Mouse (Mus musculus): ENCODE measurements around the gene Pde1a. TPM values are rescaled to one million over a fixed set of nuclear protein-coding genes. Genes with fewer than 3 reads are reported as not detected.

Pde1a gene
- total and polyA plus RNA-seq, 2 experiments from 2014 or later, result 13.2 to 17.0 TPM

DNA sequence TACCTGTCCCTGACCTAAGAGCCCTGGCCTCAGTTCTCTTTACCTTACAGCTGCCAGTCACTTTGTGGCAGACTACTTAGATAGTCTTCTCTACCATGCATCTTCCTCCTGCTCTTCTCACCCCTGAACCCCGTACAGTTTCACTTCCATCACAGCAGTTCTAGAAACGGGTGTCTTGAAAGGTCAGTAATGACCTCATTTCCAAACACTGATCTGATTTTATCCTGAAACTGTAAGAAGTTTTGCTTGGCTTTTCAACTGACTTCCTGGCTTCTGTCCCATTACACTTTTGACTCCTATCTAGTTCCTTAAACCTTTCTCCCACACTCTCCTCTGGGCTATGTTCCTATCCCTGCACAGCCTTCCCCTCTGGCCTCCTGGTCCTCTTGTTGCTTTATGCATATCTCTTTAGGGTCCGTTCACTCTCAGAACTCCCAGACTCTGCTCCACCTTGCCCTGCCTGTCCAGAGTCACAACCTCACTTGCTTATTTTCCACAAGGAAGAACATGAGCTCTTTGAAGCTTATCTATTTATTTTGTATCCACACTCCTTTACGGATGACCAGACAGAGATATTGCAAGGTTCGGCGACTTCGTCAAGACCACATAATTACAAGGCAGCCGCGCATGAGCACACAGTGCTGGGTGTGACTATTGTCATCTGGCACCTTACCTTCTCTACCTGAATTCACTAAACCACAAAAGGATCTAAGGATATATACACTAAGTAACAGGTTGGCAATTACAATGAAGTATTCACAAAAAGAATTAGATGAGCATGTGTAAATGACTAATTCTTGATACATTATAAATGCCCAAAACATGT, 162.4 kb downstream of the Pde1a start:
- Histone ChIP-seq H3K4me3 (ENCODE audit: low read depth, low read length) (no peak overlapping the region), H3K9ac (replicated peaks; ENCODE audit: low read length, poor library complexity, severe bottlenecking) (no peak overlapping the region), H3K27ac (ENCODE audit: low read depth, low read length) (no peak overlapping the region), H3K27me3 (ENCODE audit: insufficient read depth, low read length) (no peaks in the 10 kb centered on the region), H3K9me3 (ENCODE audit: low read length) (no peaks in the 10 kb centered on the region), H3K4me1 (ENCODE audit: insufficient read depth, low read length) (no peaks in the 10 kb centered on the region), H3K36me3 (ENCODE audit: insufficient read depth, low read length) (no peaks in the 10 kb centered on the region), H3K4me2 (ENCODE audit: low read depth, low read length, poor library complexity, severe bottlenecking) (no peak overlapping the region)
- WGBS, result 79% methylated on average over 9 of the region's 9 CpGs
- DNase-seq (ENCODE audit: low spot score) (no peak), ATAC-seq (ENCODE audit: low FRiP score) (no peak)
- TF ChIP-seq CTCF (IDR thresholded peaks at IDR 0.05), result no peak

DNA sequence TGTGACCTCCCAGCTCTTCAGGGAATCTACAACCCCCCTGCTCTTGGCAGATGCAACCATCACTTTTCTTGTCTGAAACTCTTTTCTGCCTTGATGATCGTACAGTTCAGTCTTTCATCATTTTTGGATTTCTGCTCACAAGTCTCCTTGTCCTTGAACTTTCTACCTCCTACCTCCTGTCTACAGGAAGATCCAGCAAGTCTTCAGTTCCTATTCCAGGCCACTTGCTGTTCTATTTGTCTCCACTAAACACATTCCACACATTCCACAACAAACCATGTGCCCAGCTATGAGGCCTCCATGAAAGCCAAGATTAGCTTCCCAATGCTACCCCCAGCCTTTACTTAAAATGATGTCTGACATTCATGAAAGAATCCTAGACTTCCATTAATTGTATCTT, 163.2 kb downstream of the Pde1a start:
- no peaks in the 10 kb centered on the region for H3K27me3 ChIP-seq (ENCODE audit: insufficient read depth, low read length)
- no peaks in the 10 kb centered on the region for H3K36me3 ChIP-seq (ENCODE audit: insufficient read depth, low read length)
- no peaks in the 10 kb centered on the region for H3K9me3 ChIP-seq (ENCODE audit: low read length)
- no peak overlapping the region for H3K4me3 ChIP-seq (ENCODE audit: low read depth, low read length)
- TF ChIP-seq CTCF (IDR thresholded peaks at IDR 0.05), result no peak
- ATAC-seq (ENCODE audit: low FRiP score) (no peak), DNase-seq (ENCODE audit: low spot score) (no peak)
- H3K4me1 ChIP-seq (ENCODE audit: insufficient read depth, low read length), result no peaks in the 10 kb centered on the region
- no peak overlapping the region for H3K4me2 ChIP-seq (ENCODE audit: low read depth, low read length, poor library complexity, severe bottlenecking)
- H3K27ac ChIP-seq (ENCODE audit: low read depth, low read length), result no peak overlapping the region
- 78% methylated on average over 1 of the region's 1 CpGs for WGBS
- H3K9ac ChIP-seq (replicated peaks; ENCODE audit: low read length, poor library complexity, severe bottlenecking), result no peak overlapping the region

DNA sequence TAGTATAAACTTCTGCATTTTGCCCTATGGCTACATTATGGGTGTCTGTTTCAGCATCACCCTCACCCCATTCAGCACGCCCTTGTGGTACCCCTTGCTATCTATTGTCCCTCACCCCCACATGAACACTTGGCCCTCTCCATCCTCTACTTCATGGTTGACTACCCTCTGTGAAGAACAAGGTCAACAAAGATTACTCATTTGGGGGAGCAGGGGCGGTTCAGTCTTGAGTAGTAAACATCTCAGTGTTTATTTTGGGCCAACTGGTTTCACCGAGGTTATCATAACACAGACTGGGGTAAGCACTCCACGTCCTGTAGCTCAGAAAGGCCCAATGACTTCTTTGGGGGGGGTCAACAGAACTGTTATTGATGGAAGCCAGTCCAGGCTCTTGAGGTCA, 164.3 kb downstream of the Pde1a start:
- H3K4me3 ChIP-seq (ENCODE audit: low read depth, low read length), result no peak overlapping the region
- TF ChIP-seq CTCF (IDR thresholded peaks at IDR 0.05), result no peak
- H3K9me3 ChIP-seq (ENCODE audit: low read length), result no peaks in the 10 kb centered on the region
- no peak for DNase-seq (ENCODE audit: low spot score)
- 82% methylated on average over 4 of the region's 4 CpGs for WGBS
- H3K4me1 ChIP-seq (ENCODE audit: insufficient read depth, low read length), result no peaks in the 10 kb centered on the region
- H3K27ac ChIP-seq (ENCODE audit: low read depth, low read length), result no peak overlapping the region
- H3K27me3 ChIP-seq (ENCODE audit: insufficient read depth, low read length), result no peaks in the 10 kb centered on the region
- H3K36me3 ChIP-seq (ENCODE audit: insufficient read depth, low read length), result no peaks in the 10 kb centered on the region
- H3K4me2 ChIP-seq (ENCODE audit: low read depth, low read length, poor library complexity, severe bottlenecking), result no peak overlapping the region
- ATAC-seq (ENCODE audit: low FRiP score), result no peak
- no peak overlapping the region for H3K9ac ChIP-seq (replicated peaks; ENCODE audit: low read length, poor library complexity, severe bottlenecking)

DNA sequence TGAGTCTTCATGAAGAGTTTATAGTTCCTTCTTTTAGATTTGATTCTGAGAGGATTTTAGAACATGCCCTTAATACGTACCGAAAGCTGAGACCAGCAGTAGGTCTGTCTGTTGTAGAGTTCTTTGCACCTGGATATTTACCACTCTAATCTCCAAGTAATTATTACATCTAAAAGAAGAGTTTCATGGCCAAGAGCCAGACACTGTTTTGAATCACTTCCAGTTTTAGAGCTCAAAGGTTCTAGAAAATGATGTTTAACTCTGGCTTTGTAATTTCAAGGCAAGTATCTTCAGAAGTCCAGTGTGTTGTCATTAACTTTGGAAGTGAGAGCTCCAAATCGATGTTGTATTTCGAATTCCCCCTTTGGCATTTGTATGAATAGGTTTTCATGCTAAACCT, 167.8 kb downstream of the Pde1a start:
- H3K9me3 ChIP-seq (ENCODE audit: low read length), result no peaks in the 10 kb centered on the region
- no peak for DNase-seq (ENCODE audit: low spot score)
- H3K36me3 ChIP-seq (ENCODE audit: insufficient read depth, low read length), result no peaks in the 10 kb centered on the region
- H3K4me2 ChIP-seq (ENCODE audit: low read depth, low read length, poor library complexity, severe bottlenecking), result no peak overlapping the region
- H3K27me3 ChIP-seq (ENCODE audit: insufficient read depth, low read length), result no peaks in the 10 kb centered on the region
- H3K27ac ChIP-seq (ENCODE audit: low read depth, low read length), result no peak overlapping the region
- ATAC-seq (ENCODE audit: low FRiP score), result no peak
- no peaks in the 10 kb centered on the region for H3K4me1 ChIP-seq (ENCODE audit: insufficient read depth, low read length)
- no peak overlapping the region for H3K4me3 ChIP-seq (ENCODE audit: low read depth, low read length)
- no peak overlapping the region for H3K9ac ChIP-seq (replicated peaks; ENCODE audit: low read length, poor library complexity, severe bottlenecking)
- 85% methylated on average over 4 of the region's 4 CpGs for WGBS
- no peak for TF ChIP-seq CTCF (IDR thresholded peaks at IDR 0.05)

DNA sequence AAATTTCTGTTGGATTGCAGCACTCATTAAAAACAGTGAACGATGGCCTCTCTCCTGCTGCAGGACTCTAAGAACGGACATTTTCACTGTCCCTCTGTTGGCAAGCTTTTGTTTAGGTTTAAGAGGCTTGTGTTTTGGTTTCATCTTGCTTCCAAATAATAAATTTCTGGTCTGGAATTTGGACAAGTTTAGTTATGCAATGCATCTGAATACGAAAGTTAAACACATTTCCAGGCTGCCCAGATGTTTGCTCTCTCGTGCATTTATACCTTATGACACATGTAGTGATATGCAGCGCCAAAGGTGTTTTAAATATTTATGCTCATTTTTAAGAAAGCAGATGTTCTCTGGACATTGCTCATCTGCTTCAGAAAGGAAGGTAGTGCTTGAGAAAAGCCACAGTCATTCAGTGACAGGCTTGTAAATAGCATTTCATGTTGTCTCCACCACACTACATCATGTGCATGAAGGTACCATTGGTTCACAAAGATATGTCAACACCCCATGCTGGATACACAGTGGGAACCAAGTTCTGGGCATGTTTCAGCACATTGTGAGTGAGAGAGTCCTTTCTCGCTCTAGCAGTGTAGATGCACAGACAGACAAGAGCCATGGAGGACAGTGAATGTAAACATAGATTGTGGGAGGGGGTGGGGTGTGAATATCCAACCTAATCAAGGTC, 171.5 kb downstream of the Pde1a start:
- 81% methylated on average over 6 of the region's 6 CpGs for WGBS
- Histone ChIP-seq H3K27ac (ENCODE audit: low read depth, low read length) (no peak overlapping the region), H3K4me3 (ENCODE audit: low read depth, low read length) (no peak overlapping the region)

More for the DNA sequence above, 171.5 kb downstream of the Pde1a start:
- H3K9ac ChIP-seq (replicated peaks; ENCODE audit: low read length, poor library complexity, severe bottlenecking), result no peak overlapping the region
- no peak for TF ChIP-seq CTCF (IDR thresholded peaks at IDR 0.05)
- no peaks in the 10 kb centered on the region for H3K36me3 ChIP-seq (ENCODE audit: insufficient read depth, low read length)
- DNase-seq (ENCODE audit: low spot score) (no peak), ATAC-seq (ENCODE audit: low FRiP score) (no peak)
- no peaks in the 10 kb centered on the region for H3K27me3 ChIP-seq (ENCODE audit: insufficient read depth, low read length)
- no peak overlapping the region for H3K4me2 ChIP-seq (ENCODE audit: low read depth, low read length, poor library complexity, severe bottlenecking)
- H3K9me3 ChIP-seq (ENCODE audit: low read length), result no peaks in the 10 kb centered on the region
- no peaks in the 10 kb centered on the region for H3K4me1 ChIP-seq (ENCODE audit: insufficient read depth, low read length)

Data from midbrain, postnatal 0 days (tissue).